Mouse (Mus musculus) CH12.LX (cell line): ENCODE data around the gene Lman1l. TPM values are rescaled to one million over a fixed set of nuclear protein-coding genes. Genes with fewer than 3 reads are reported as not detected.

Experiments
- DNase-seq: peaks from one replicate; pipeline ENCODE4 v3.0.0-alpha.2; 2013; ENCODE audit errors: extremely low read depth
- H3K27ac ChIP-seq: 2 replicates; pipeline ENCODE4 v1.5.1; 2012; ENCODE audit warnings: low read depth, mild to moderate bottlenecking, control low read depth, moderate library complexity; ENCODE audit not compliant: insufficient read depth
- H3K27me3 ChIP-seq: replicated peaks from 2 replicates; pipeline ENCODE3; 2012; ENCODE audit warnings: inconsistent platforms
- H3K36me3 ChIP-seq, 2 experiments: replicated peaks in 1 of 2; 2 replicates each; pipeline versions ENCODE3 to v1.6.1; 2012; ENCODE audit warnings: inconsistent platforms in 1 of 2, low read length in 1 of 2, mild to moderate bottlenecking in 1 of 2, mixed read lengths in 1 of 2, moderate library complexity in 1 of 2; ENCODE audit not compliant: control insufficient read depth in 1 of 2, insufficient read depth in 1 of 2
- H3K4me1 ChIP-seq, 2 experiments: 2 replicates each; pipeline ENCODE4 v1.6.1; 2012; ENCODE audit warnings: inconsistent platforms in 1 of 2, moderate library complexity in 1 of 2; ENCODE audit not compliant: insufficient read depth in 2 of 2, control insufficient read depth in 1 of 2
- H3K4me2 ChIP-seq: 2 replicates; pipeline ENCODE4 v1.6.1; 2012; ENCODE audit warnings: low read depth, mild to moderate bottlenecking, control low read depth; ENCODE audit not compliant: poor library complexity, insufficient read depth, severe bottlenecking
- H3K4me3 ChIP-seq, 3 experiments: fragments of 150-350 bp in 1 of 3; sonication (generic) in 1 of 3; replicated peaks in 1 of 3; 2 replicates each; pipeline versions ENCODE3 to v1.5.1; 2011 to 2012; ENCODE audit warnings: low read depth in 2 of 3, low read length in 2 of 3, mild to moderate bottlenecking in 2 of 3, moderate library complexity in 2 of 3, control low read depth in 1 of 3, improper control_type of control experiment in 1 of 3, inconsistent platforms in 1 of 3, mixed read lengths in 1 of 3; ENCODE audit not compliant: poor library complexity in 1 of 3
- H3K79me2 ChIP-seq: replicated peaks from 2 replicates; pipeline ENCODE4 v1.6.1; 2012; ENCODE audit warnings: mild to moderate bottlenecking, moderate library complexity; ENCODE audit not compliant: control insufficient read depth, poor library complexity, insufficient read depth, severe bottlenecking; ENCODE audit errors: extremely low read depth
- H3K9ac ChIP-seq: 2 replicates; pipeline ENCODE4 v1.6.1; 2012; ENCODE audit warnings: low read depth, mild to moderate bottlenecking, control low read depth, moderate library complexity; ENCODE audit not compliant: insufficient read depth
- H3K9me3 ChIP-seq: replicated peaks from 2 replicates; pipeline ENCODE3; 2012; ENCODE audit warnings: low read length, inconsistent platforms, mixed read lengths
- CHD1 ChIP-seq: IDR thresholded peaks from 2 replicates; pipeline ENCODE4 v1.6.1; 2012; ENCODE audit warnings: low read depth, low read length, improper control_type of control experiment, inconsistent platforms
- CHD2 ChIP-seq: IDR thresholded peaks from 2 replicates; pipeline ENCODE4 v1.6.1; 2011; ENCODE audit warnings: low read length, improper control_type of control experiment
- CTCF ChIP-seq, 2 experiments: IDR thresholded peaks in 1 of 2; conservative IDR thresholded peaks in 1 of 2; 2 replicates each; pipeline ENCODE4 v1.5.1; 2011 to 2012; ENCODE audit warnings: low read depth in 2 of 2, low read length in 2 of 2, improper control_type of control experiment in 1 of 2, inconsistent platforms in 1 of 2, mild to moderate bottlenecking in 1 of 2, moderate library complexity in 1 of 2
- E2F4 ChIP-seq: IDR thresholded peaks from 2 replicates; pipeline ENCODE4 v1.6.1; 2011; ENCODE audit warnings: low read depth, low read length, improper control_type of control experiment; ENCODE audit not compliant: insufficient replicate concordance
- ELF1 ChIP-seq: IDR thresholded peaks from 2 replicates; pipeline ENCODE4 v1.6.1; 2014; ENCODE audit warnings: low read depth, mild to moderate bottlenecking, inconsistent platforms, low read length, improper control_type of control experiment
- ETS1 ChIP-seq: conservative IDR thresholded peaks from 2 replicates; pipeline ENCODE4 v1.6.1; 2012; ENCODE audit warnings: low read depth, mild to moderate bottlenecking, inconsistent platforms, low read length, improper control_type of control experiment, moderate library complexity
- HCFC1 ChIP-seq: IDR thresholded peaks from 2 replicates; pipeline ENCODE4 v1.6.1; 2012; ENCODE audit warnings: low read depth, mild to moderate bottlenecking, inconsistent platforms, low read length, improper control_type of control experiment
- JUN ChIP-seq: IDR thresholded peaks from 2 replicates; pipeline ENCODE4 v1.6.1; 2011; ENCODE audit warnings: low read depth, mild to moderate bottlenecking, low read length, improper control_type of control experiment, moderate library complexity; ENCODE audit not compliant: insufficient read depth
- JUND ChIP-seq: conservative IDR thresholded peaks from 2 replicates; pipeline ENCODE4 v1.6.1; 2011; ENCODE audit warnings: low read depth, low read length, improper control_type of control experiment
- MAFK ChIP-seq: IDR thresholded peaks from 2 replicates; pipeline ENCODE4 v1.6.1; 2011; ENCODE audit warnings: low read length, improper control_type of control experiment; ENCODE audit not compliant: insufficient replicate concordance
- MAZ ChIP-seq: IDR thresholded peaks from 2 replicates; pipeline ENCODE4 v1.6.1; 2012; ENCODE audit warnings: low read depth, mild to moderate bottlenecking, inconsistent platforms, low read length, improper control_type of control experiment, moderate library complexity
- MEF2A ChIP-seq: IDR thresholded peaks from 2 replicates; pipeline ENCODE4 v1.6.1; 2014; ENCODE audit warnings: low read depth, mild to moderate bottlenecking, inconsistent platforms, low read length, improper control_type of control experiment, borderline replicate concordance
- MXI1 ChIP-seq: IDR thresholded peaks from 2 replicates; pipeline ENCODE4 v1.6.1; 2011; ENCODE audit warnings: mild to moderate bottlenecking, low read depth, low read length, improper control_type of control experiment
- NELFE ChIP-seq: IDR thresholded peaks from 2 replicates; pipeline ENCODE4 v1.6.1; 2011; ENCODE audit warnings: low read depth, low read length, improper control_type of control experiment
- NRF1 ChIP-seq: IDR thresholded peaks from 2 replicates; pipeline ENCODE4 v1.6.1; 2014; ENCODE audit warnings: low read depth, mild to moderate bottlenecking, inconsistent platforms, low read length, improper control_type of control experiment, moderate library complexity
- PAX5 ChIP-seq: IDR thresholded peaks from 2 replicates; pipeline ENCODE4 v1.6.1; 2012; ENCODE audit warnings: low read length, inconsistent platforms, mixed read lengths
- POLR2A ChIP-seq: IDR thresholded peaks from 2 replicates; pipeline ENCODE4 v1.6.1; 2011; ENCODE audit warnings: low read depth, mild to moderate bottlenecking, improper control_type of control experiment, low read length
- POLR2AphosphoS2 ChIP-seq: IDR thresholded peaks from 2 replicates; pipeline ENCODE4 v1.6.1; 2011; ENCODE audit warnings: low read depth, low read length, improper control_type of control experiment
- RAD21 ChIP-seq: IDR thresholded peaks from 2 replicates; pipeline ENCODE4 v1.6.1; 2011; ENCODE audit warnings: low read depth, mild to moderate bottlenecking, low read length, improper control_type of control experiment, moderate library complexity
- RCOR1 ChIP-seq: conservative IDR thresholded peaks from 2 replicates; pipeline ENCODE4 v1.6.1; 2012; ENCODE audit warnings: low read depth, mild to moderate bottlenecking, inconsistent platforms, low read length, improper control_type of control experiment
- TCF12 ChIP-seq: IDR thresholded peaks from 2 replicates; pipeline ENCODE4 v1.6.1; 2014; ENCODE audit warnings: low read depth, mild to moderate bottlenecking, inconsistent platforms, low read length, improper control_type of control experiment
- USF1 ChIP-seq: IDR thresholded peaks from 2 replicates; pipeline ENCODE4 v1.6.1; 2014; ENCODE audit warnings: low read depth, mild to moderate bottlenecking, inconsistent platforms, low read length, improper control_type of control experiment
- USF2 ChIP-seq: conservative IDR thresholded peaks from 2 replicates; pipeline ENCODE4 v1.6.1; 2011; ENCODE audit warnings: low read depth, low read length, improper control_type of control experiment
- ZKSCAN1 ChIP-seq: IDR thresholded peaks from 2 replicates; pipeline ENCODE4 v1.6.1; 2012; ENCODE audit warnings: low read depth, inconsistent platforms, low read length, improper control_type of control experiment, borderline replicate concordance
- ZNF384 ChIP-seq: IDR thresholded peaks from 2 replicates; pipeline ENCODE4 v1.6.1; 2012; ENCODE audit warnings: low read depth, low read length, improper control_type of control experiment, inconsistent platforms
- dilution Hi-C: fragments of 300-500 bp; cut with MboI; formaldehyde crosslinking; loops from 2 replicates; pipeline ENCODE4 v1.14.3; 2020; ENCODE audit warnings: low sequenced_read_pairs; ENCODE audit not compliant: extremely low pct_unique_long_range_greater_than_20kb, extremely low pct_ligation_motif_present
- in situ Hi-C: fragments of 300-500 bp; cut with MboI; formaldehyde crosslinking; loops from 3 replicates; pipeline ENCODE4 v1.14.3; 2019; ENCODE audit warnings: low sequenced_read_pairs, low pct_ligation_motif_present, low pct_unique_long_range_greater_than_20kb, mixed read lengths
- polyA plus RNA-seq: library from polyadenylated mRNA; unstranded; fragments of >175 nt; gene quantifications from 2 replicates; pipeline ENCODE4 v1.2.1, GENCODE M21; 2012; ENCODE audit warnings: low read depth; ENCODE audit not compliant: insufficient read length
- total RNA-seq, 2 experiments: library from RNA; depleted of rRNA; stranded (reverse); fragments of 300-350 nt in 1 of 2; fragments of >200 nt in 1 of 2; gene quantifications; 2 replicates each; pipeline ENCODE4 v1.2.3; 2012 to 2014

The Lman1l gene
- total and polyA plus RNA-seq, 3 experiments = 0.19 TPM; not detected in 2

- peak; percentile 88 for TF ChIP-seq POLR2A
- TF ChIP-seq ZNF384 = no peak
- TF ChIP-seq TCF12 = peak; percentile 73
- no peak for TF ChIP-seq MAFK
- TF ChIP-seq JUND = no peak
- peak; percentile 75 for TF ChIP-seq HCFC1
- no peak for TF ChIP-seq PAX5
- peak; percentile 92 for TF ChIP-seq NRF1
- peak; percentile 91; the same call in 1 of the 2 replicates for TF ChIP-seq POLR2AphosphoS2
- TF ChIP-seq RAD21 = no peak
- TF ChIP-seq MXI1 = peak; percentile 26; the same call in 1 of the 2 replicates
- no peak for TF ChIP-seq USF2
- no peak for TF ChIP-seq JUN
- no peak for TF ChIP-seq USF1
- TF ChIP-seq ZKSCAN1 = no peak
Measured at GRCm38 (mm10) chr9:57560861-57561710, 59.5 kb downstream of the Lman1l start, which contains the start of gene Scamp2 (continued).

- no peak for TF ChIP-seq E2F4
- TF ChIP-seq ZNF384 = no peak
- no peak for TF ChIP-seq ETS1
- TF ChIP-seq CHD1 = no peak
- no peak for TF ChIP-seq HCFC1
- no peak for TF ChIP-seq MXI1
- TF ChIP-seq CTCF (conservative IDR thresholded peaks at IDR 0.05 in 1 of 2, IDR thresholded peaks at IDR 0.05 in 1 of 2; ENCODE audit: low read depth in 2 of 2, low read length in 2 of 2) = no peak
- TF ChIP-seq PAX5 = no peak
- TF ChIP-seq MEF2A = no peak
- no peak for TF ChIP-seq RCOR1
- no peak for TF ChIP-seq NELFE
- TF ChIP-seq CHD2 = no peak
- TF ChIP-seq MAZ = no peak
- no peak for TF ChIP-seq ELF1
- peaks cover 40% of the 10 kb centered on the region for H3K79me2 ChIP-seq
- peak overlapping the region; percentile 35; the same call in 1 of the 2 replicates for H3K9ac ChIP-seq
- no peaks in the 10 kb centered on the region for H3K9me3 ChIP-seq
- peaks cover 15 to 69% of the 10 kb centered on the region in 2 experiments for H3K4me1 ChIP-seq
- peak overlapping the region; percentile 65 to 96 (median 72) for H3K4me3 ChIP-seq
- H3K4me2 ChIP-seq = peak overlapping the region; percentile 97
- H3K27me3 ChIP-seq = no peaks in the 10 kb centered on the region
- dilution Hi-C loops = no loop called here
- DNase-seq = no peak
- in situ Hi-C loops = no loop called here
- no peak overlapping the region for H3K27ac ChIP-seq
- H3K36me3 ChIP-seq = peaks cover 0 to 3% of the 10 kb centered on the region in 2 experiments
Measured at GRCm38 (mm10) chr9:57560263-57560662, 60.3 kb downstream of the Lman1l start.
